Mouse (Mus musculus): ENCODE measurements around the gene Ctnnb1. TPM values are rescaled to one million over a fixed set of nuclear protein-coding genes. Genes with fewer than 3 reads are reported as not detected.

The Ctnnb1 gene
- polyA plus RNA-seq, 2 experiments, result 486 to 783 TPM

- 74% methylated on average over 2 of the region's 2 CpGs for WGBS
- DNase-seq (ENCODE audit: low spot score) (no peak), ATAC-seq (ENCODE audit: low FRiP score, low read depth) (no peak)
- Histone ChIP-seq H3K9ac (ENCODE audit: low read depth, low read length, severe bottlenecking) (no peak overlapping the region), H3K36me3 (ENCODE audit: control insufficient read depth, insufficient read depth, low read length) (no peaks in the 10 kb centered on the region), H3K4me3 (replicated peaks; ENCODE audit: low read length) (no peak overlapping the region), H3K9me3 (ENCODE audit: control insufficient read depth, low read length) (no peaks in the 10 kb centered on the region), H3K27me3 (ENCODE audit: control insufficient read depth, insufficient read depth, low read length) (no peaks in the 10 kb centered on the region), H3K4me1 (ENCODE audit: control insufficient read depth, insufficient read depth, low read length) (peaks cover 3% of the 10 kb centered on the region; the same call in 1 of the 2 replicates), H3K27ac (replicated peaks; ENCODE audit: low read depth, low read length) (no peak overlapping the region), H3K4me2 (replicated peaks; ENCODE audit: low read depth, low read length, severe bottlenecking) (no peak overlapping the region)
- no peak for TF ChIP-seq POLR2A (IDR thresholded peaks at IDR 0.05; ENCODE audit: borderline replicate concordance, extremely low read depth, insufficient read depth, insufficient read length)
These were observed 41.4 kb upstream of the Ctnnb1 start for GRCm38 (mm10) chr9:120887631-120888030.

- H3K9me3 ChIP-seq (ENCODE audit: control insufficient read depth, low read length), result no peaks in the 10 kb centered on the region
- WGBS, result 93% methylated on average over 11 of the region's 11 CpGs
- H3K4me1 ChIP-seq (ENCODE audit: control insufficient read depth, insufficient read depth, low read length), result no peaks in the 10 kb centered on the region
- ATAC-seq (ENCODE audit: low FRiP score, low read depth) (no peak), DNase-seq (ENCODE audit: low spot score) (no peak)
- H3K36me3 ChIP-seq (ENCODE audit: control insufficient read depth, insufficient read depth, low read length), result no peaks in the 10 kb centered on the region
- no peak overlapping the region for H3K9ac ChIP-seq (ENCODE audit: low read depth, low read length, severe bottlenecking)
- no peak overlapping the region for H3K4me3 ChIP-seq (replicated peaks; ENCODE audit: low read length)
- no peaks in the 10 kb centered on the region for H3K27me3 ChIP-seq (ENCODE audit: control insufficient read depth, insufficient read depth, low read length)
- no peak overlapping the region for H3K27ac ChIP-seq (replicated peaks; ENCODE audit: low read depth, low read length)
- H3K4me2 ChIP-seq (replicated peaks; ENCODE audit: low read depth, low read length, severe bottlenecking), result no peak overlapping the region
- no peak for TF ChIP-seq POLR2A (IDR thresholded peaks at IDR 0.05; ENCODE audit: borderline replicate concordance, extremely low read depth, insufficient read depth, insufficient read length)
These were observed 35.6 kb upstream of the Ctnnb1 start for GRCm38 (mm10) chr9:120893435-120893834.

DNA sequence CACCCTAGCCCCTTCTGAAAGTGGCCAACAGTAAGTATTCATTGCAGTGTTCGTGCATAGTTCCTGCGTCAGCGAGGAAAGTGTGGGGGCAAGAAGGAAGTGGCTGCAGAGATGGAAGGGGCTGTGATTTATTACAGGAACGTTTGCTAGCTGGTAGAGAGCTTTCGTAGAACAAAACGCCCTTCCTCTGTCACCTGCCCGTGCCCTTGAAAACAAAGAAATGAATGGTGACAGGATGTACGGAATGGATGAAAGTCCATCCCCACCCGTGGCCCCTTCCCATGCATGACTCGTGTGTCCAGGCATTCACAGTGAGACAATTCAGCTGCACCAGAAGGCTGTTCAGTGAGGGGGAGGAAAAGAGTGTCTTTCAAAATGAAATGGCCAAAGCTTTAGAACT, 35.0 kb upstream of the Ctnnb1 start:
- H3K4me1 ChIP-seq (ENCODE audit: control insufficient read depth, insufficient read depth, low read length), result no peaks in the 10 kb centered on the region
- H3K4me2 ChIP-seq (replicated peaks; ENCODE audit: low read depth, low read length, severe bottlenecking), result no peak overlapping the region
- ATAC-seq (ENCODE audit: low FRiP score, low read depth), result no peak
- H3K36me3 ChIP-seq (ENCODE audit: control insufficient read depth, insufficient read depth, low read length), result no peaks in the 10 kb centered on the region
- no peak overlapping the region for H3K4me3 ChIP-seq (replicated peaks; ENCODE audit: low read length)
- DNase-seq (ENCODE audit: low spot score), result no peak
- H3K9me3 ChIP-seq (ENCODE audit: control insufficient read depth, low read length), result no peaks in the 10 kb centered on the region
- no peak for TF ChIP-seq POLR2A (IDR thresholded peaks at IDR 0.05; ENCODE audit: borderline replicate concordance, extremely low read depth, insufficient read depth, insufficient read length)
- H3K27ac ChIP-seq (replicated peaks; ENCODE audit: low read depth, low read length), result no peak overlapping the region
- no peak overlapping the region for H3K9ac ChIP-seq (ENCODE audit: low read depth, low read length, severe bottlenecking)
- no peaks in the 10 kb centered on the region for H3K27me3 ChIP-seq (ENCODE audit: control insufficient read depth, insufficient read depth, low read length)
- 71% methylated on average over 10 of the region's 10 CpGs for WGBS

DNA sequence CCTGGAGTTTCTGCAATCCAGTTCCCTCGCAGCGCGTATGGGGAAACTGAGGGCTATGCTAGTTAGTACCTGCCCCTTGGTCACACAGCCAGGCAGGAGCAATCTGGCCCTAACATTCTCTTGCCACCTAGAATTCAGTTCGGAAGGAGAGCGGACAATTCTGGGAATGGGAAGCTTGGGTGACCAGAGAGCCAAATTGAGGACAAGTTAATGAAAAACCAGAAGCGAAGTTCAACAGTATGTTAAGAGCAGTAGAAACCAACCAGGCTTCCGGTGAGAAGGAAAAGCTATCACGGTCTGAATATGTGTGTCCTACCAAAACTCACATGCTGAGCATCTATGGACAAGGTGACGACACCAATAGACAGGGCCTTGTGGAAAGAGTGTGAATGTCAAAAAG, 34.6 kb upstream of the Ctnnb1 start:
- Histone ChIP-seq H3K9me3 (ENCODE audit: control insufficient read depth, low read length) (no peaks in the 10 kb centered on the region), H3K4me3 (replicated peaks; ENCODE audit: low read length) (no peak overlapping the region), H3K36me3 (ENCODE audit: control insufficient read depth, insufficient read depth, low read length) (no peaks in the 10 kb centered on the region), H3K27me3 (ENCODE audit: control insufficient read depth, insufficient read depth, low read length) (no peaks in the 10 kb centered on the region), H3K27ac (replicated peaks; ENCODE audit: low read depth, low read length) (no peak overlapping the region), H3K4me2 (replicated peaks; ENCODE audit: low read depth, low read length, severe bottlenecking) (no peak overlapping the region), H3K4me1 (ENCODE audit: control insufficient read depth, insufficient read depth, low read length) (no peaks in the 10 kb centered on the region), H3K9ac (ENCODE audit: low read depth, low read length, severe bottlenecking) (no peak overlapping the region)
- no peak for DNase-seq (ENCODE audit: low spot score)
- no peak for TF ChIP-seq POLR2A (IDR thresholded peaks at IDR 0.05; ENCODE audit: borderline replicate concordance, extremely low read depth, insufficient read depth, insufficient read length)
- WGBS, result 96% methylated on average over 9 of the region's 9 CpGs
- ATAC-seq (ENCODE audit: low FRiP score, low read depth), result no peak

GRCm38 (mm10) chr9:120896502-120896901, 32.5 kb upstream of the Ctnnb1 start:
- Histone ChIP-seq H3K27me3 (ENCODE audit: control insufficient read depth, insufficient read depth, low read length) (no peaks in the 10 kb centered on the region), H3K36me3 (ENCODE audit: control insufficient read depth, insufficient read depth, low read length) (no peaks in the 10 kb centered on the region), H3K9me3 (ENCODE audit: control insufficient read depth, low read length) (no peaks in the 10 kb centered on the region), H3K4me2 (replicated peaks; ENCODE audit: low read depth, low read length, severe bottlenecking) (no peak overlapping the region), H3K4me3 (replicated peaks; ENCODE audit: low read length) (no peak overlapping the region), H3K4me1 (ENCODE audit: control insufficient read depth, insufficient read depth, low read length) (no peaks in the 10 kb centered on the region), H3K27ac (replicated peaks; ENCODE audit: low read depth, low read length) (no peak overlapping the region), H3K9ac (ENCODE audit: low read depth, low read length, severe bottlenecking) (no peak overlapping the region)
- 64% methylated on average over 5 of the region's 5 CpGs for WGBS
- DNase-seq (ENCODE audit: low spot score) (no peak), ATAC-seq (ENCODE audit: low FRiP score, low read depth) (no peak)
- TF ChIP-seq POLR2A (IDR thresholded peaks at IDR 0.05; ENCODE audit: borderline replicate concordance, extremely low read depth, insufficient read depth, insufficient read length), result no peak

DNA sequence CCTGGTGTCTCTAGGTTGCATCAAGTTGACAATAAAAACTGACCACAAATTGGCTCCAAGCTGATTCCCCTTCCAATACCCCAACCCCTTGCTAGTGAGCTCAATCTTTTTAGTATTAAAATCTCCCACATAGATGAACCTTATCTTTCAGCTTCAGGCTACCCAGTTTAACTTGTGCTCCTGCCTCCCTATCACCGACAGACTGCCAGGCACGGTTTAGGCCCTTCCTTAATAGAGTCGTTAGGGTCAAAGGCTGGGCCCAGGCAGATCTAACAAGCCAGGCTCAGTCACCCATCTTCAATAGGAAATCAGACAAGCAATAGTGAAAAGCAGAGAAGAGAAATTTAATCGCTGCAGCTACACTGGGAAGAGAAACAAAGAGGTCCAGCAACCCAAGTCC, 31.7 kb upstream of the Ctnnb1 start:
- H3K9ac ChIP-seq (ENCODE audit: low read depth, low read length, severe bottlenecking), result no peak overlapping the region
- ATAC-seq (ENCODE audit: low FRiP score, low read depth), result no peak
- 58% methylated on average over 4 of the region's 4 CpGs for WGBS
- H3K27me3 ChIP-seq (ENCODE audit: control insufficient read depth, insufficient read depth, low read length), result no peaks in the 10 kb centered on the region
- H3K4me2 ChIP-seq (replicated peaks; ENCODE audit: low read depth, low read length, severe bottlenecking), result no peak overlapping the region
- no peak for DNase-seq (ENCODE audit: low spot score)
- TF ChIP-seq POLR2A (IDR thresholded peaks at IDR 0.05; ENCODE audit: borderline replicate concordance, extremely low read depth, insufficient read depth, insufficient read length), result no peak
- H3K9me3 ChIP-seq (ENCODE audit: control insufficient read depth, low read length), result no peaks in the 10 kb centered on the region
- H3K36me3 ChIP-seq (ENCODE audit: control insufficient read depth, insufficient read depth, low read length), result no peaks in the 10 kb centered on the region
- H3K4me1 ChIP-seq (ENCODE audit: control insufficient read depth, insufficient read depth, low read length), result no peaks in the 10 kb centered on the region
- H3K4me3 ChIP-seq (replicated peaks; ENCODE audit: low read length), result no peak overlapping the region
- H3K27ac ChIP-seq (replicated peaks; ENCODE audit: low read depth, low read length), result no peak overlapping the region
